Mouse (Mus musculus): ENCODE measurements at regions not wholly inside any gene's neighbourhood (a gene's known extent, or its start where the extent isn't known, plus 50 kb on each side); places are given as distances from the start of the nearest gene placed in this dataset.

- DNase-seq (ENCODE audit: low read depth, low spot score) = no peak
These were observed 64.4 kb upstream of the Clint1 start for GRCm38 (mm10) chr11:45787408-45787807.

DNA sequence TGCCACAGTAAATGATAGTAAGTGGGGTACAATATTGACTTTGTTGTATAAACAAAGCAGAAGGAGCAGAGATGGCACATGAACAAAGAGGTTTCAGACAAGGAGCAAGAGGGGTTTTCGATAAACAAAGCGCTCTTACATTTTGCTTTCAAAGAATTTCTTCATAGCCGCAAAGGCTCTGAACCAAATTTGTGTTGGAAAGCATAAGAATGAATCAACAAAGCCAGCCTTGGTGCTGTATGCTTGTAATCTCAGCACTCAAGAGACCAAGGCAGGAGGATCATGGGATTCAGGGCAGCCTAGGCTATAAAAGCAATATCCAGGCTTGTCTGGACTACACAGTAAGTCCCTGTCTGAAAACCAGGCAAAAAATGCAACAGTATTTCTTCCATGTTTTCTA is 62.0 kb upstream of the Clint1 start:
- no peak for DNase-seq (ENCODE audit: low read depth, low spot score)

DNA sequence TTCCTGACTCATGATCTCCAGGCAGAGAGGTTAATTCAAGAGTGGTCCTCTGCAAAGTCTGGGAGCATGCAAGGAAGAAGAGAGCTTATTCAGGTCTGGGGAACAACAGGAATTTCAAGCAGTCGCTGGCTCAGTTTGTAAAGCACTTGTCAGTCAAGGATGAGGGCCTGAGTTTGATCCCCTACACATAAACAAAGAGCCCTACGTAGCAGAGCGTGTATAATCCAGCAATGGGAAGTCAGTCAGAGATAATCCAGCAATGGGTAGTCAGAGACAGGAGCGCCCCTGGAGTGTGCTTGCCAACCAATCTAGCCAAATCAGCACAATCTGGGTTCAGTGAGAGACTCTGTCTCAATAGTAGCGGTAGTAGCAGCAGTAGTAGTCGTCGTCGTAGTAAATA is 61.3 kb upstream of the Clint1 start:
- no peak for DNase-seq (ENCODE audit: low read depth, low spot score)

DNA sequence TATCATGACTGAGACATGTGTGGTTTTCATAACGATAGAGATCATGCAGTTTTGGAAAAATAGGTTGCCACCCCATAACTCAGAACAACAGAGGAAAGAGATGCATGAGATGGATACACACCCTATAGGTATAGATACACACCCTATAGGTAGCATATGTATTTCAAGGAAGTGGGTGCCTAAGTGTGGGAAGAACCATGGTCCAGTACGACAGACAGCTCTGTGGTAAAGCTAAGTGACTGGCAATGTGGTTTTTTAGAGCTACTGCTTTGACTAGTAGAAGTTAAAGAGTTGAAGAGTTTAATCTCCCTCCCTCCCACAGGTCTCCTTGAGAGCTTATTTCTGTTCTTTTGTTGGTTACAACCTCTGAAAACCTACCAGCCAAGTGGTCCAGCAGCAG is 60.2 kb upstream of the Clint1 start:
- DNase-seq (ENCODE audit: low read depth, low spot score) = no peak

DNA sequence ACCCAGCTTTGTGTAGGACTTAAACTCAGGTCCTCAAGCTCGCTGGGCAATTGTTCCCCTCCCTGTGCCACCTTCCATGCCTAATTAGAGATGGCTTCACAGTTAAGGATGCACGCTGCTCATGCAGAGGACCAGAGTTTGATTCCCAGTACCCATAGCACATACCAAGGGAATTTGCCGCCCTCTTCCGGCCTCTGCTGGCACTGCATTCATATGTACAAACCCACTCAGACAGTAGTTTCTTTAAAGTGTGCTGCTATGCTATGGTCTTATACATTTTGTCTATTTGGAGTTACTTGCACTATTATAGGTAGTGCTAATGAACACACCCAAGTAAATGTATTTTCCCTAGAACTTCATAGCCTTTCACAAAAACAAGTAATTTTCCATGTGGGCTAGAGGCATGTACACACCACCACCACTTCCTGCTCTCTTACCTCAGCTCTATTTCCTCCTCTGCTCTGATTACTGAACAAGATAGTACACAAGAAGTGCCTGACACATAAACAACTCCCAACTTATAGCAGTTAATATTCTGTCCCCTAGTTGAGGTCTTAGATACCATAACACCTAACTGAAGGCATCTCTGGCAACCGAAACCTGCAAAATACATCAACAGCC is 57.4 kb upstream of the Clint1 start:
- DNase-seq (ENCODE audit: low read depth, low spot score) = peak; percentile 61

GRCm38 (mm10) chr11:45795322-45795721 is 56.5 kb upstream of the Clint1 start:
- peak; percentile 51 for DNase-seq (ENCODE audit: low read depth, low spot score)

DNA sequence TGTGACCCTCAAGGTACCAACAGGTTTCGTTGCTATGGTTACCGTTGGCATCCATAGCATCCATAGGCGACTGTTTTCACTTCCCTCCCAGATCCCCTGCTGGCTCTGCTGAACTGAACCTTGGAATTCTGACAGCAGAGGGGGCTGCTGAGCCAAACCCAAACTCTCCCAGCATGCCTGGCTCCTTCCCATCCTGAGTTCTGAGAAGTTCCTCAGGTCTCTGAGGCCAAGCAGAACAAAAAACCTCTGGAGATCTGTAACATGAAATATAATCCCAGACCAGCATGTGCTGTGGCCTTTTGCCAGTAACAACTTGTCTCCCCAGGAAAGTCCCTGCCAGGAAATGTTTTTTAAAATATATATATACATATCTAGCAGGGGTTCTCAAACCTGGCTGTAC is 56.1 kb upstream of the Clint1 start:
- peak; percentile 89 for DNase-seq (ENCODE audit: low read depth, low spot score)

GRCm38 (mm10) chr11:45799732-45800386 is 52.0 kb upstream of the Clint1 start:
- DNase-seq (ENCODE audit: low read depth, low spot score) = peak; percentile 15
